Mouse (Mus musculus): Measurements from ENCODE around the gene Ghdc.

Gene Ghdc

DNA sequence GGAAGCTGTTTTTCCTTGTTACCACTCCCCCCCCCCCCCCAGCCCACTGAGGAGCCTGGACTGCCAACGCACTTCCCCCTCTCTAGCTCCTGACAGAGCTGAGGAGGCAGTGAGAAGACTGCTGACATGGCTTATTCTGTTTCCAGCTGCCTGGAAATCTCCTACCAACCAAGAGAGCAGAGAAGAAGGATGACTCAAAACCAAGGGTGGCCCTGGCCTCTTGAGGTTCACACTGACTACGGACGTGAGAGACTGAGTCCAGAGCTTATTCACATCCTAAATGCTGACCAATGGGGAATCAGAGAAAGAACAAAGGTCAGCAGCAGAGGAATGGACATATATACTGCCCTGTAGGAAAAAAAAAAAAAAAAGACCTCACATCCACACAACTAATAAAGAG, 51.4 kb downstream of the Ghdc start:
- DNase-seq (ENCODE audit: low read depth, low spot score), result no peak

DNA sequence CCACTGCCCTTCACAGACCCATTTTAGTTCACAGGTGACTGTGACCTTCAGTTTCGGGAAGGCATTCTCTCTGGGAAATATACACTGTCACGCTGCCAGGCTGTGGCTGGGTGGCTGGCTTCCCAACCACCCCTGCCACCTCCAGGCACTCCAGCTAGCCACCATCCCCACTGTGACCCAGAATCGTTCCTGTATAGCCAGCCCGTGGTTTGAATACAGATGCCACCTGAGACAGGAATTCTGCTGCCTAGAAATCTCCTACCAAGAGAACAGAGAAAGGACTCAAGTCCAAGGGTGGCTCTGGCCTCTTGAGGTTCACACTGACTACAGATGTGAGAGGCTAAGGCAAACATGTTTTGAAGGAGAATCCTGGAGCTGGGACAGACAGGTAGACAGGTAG, 51.9 kb downstream of the Ghdc start:
- DNase-seq (ENCODE audit: low read depth, low spot score), result no peak

DNA sequence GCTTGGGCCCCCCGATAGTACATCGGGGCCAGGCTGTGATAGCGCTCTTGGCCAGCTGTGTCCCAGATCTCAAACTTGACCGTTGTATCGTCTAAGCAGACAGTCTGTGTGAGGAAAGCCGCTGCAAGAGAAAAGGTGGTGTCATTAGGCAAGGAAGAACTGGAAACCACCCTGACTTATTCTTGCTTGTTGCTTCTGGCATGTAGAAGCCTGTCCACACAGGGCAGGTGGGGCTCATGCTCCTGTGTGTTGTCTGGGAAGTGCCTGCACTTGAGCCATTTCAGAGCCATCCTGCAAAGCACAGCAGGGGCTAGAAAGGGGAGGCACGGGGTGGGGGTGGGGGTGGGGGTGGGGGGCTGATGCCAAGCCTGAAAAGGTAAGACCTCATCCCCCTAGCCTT, 52.3 kb downstream of the Ghdc start:
- DNase-seq (ENCODE audit: low read depth, low spot score), result no peak

DNA sequence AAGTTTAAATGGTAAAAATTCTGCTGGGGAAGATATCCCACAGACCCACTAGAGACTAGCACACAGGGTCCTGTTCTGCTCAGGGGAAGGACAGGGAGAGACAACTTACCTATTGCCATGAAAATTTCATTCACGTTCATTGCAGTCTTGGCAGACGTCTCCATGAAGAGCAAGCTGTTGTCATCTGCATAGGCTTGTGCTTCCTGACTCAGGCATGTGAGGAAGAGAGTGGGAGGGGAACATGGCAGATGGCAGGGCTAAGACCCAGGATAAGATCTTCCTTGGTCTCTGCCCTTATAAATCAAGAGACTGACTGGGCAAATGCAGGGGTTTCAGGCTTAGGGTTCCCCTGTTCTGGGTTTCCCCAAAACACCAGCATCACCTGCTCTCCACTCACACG, 54.1 kb downstream of the Ghdc start:
- no peak for DNase-seq (ENCODE audit: low read depth, low spot score)

All from R1 (cell line).